Mouse (Mus musculus): Measurements from ENCODE around the gene Foxl1. TPM values are rescaled to one million over a fixed set of nuclear protein-coding genes. Genes with fewer than 3 reads are reported as not detected.

The Foxl1 gene
- polyA plus RNA-seq, 1 experiment, result not detected

GRCm38 (mm10) chr8:121175540-121176090 lies 47.9 kb downstream of the Foxl1 start:
- DNase-seq, result no peak
- no peaks in the 10 kb centered on the region; the same call in 1 of the 2 replicates for H3K27me3 ChIP-seq (ENCODE audit: control insufficient read depth, insufficient read depth, low read length)
- WGBS, result 62% methylated on average over 8 of the region's 8 CpGs

DNA sequence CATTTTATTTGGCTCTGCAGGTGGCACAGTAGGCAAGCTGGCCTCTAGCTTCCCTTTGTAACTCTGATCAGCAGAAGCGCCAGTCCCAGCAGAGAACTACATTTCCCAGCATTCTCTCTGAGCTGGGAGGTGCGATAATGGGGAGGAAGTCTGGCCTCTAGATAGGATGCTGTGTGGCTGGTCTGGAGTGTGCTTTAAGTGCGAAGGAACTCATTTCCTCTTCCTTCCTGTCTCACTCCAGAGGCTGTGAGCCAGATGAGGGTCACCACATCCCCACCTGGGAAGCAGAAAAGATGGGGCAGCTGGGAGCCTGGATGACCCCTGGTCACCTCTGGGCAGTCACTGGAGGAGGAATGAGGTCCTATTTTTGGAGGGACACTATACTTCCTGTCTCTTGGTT lies 48.6 kb downstream of the Foxl1 start:
- no peak for TF ChIP-seq POLR2A (IDR thresholded peaks at IDR 0.05; ENCODE audit: borderline replicate concordance, insufficient read depth, low read length)
- 43% methylated on average over 3 of the region's 3 CpGs for WGBS
- no peaks in the 10 kb centered on the region; the same call in 1 of the 2 replicates for H3K27me3 ChIP-seq (ENCODE audit: control insufficient read depth, insufficient read depth, low read length)
- DNase-seq, result no peak
- H3K4me1 ChIP-seq (ENCODE audit: control insufficient read depth, insufficient read depth, low read length), result no peaks in the 10 kb centered on the region
- H3K4me3 ChIP-seq (replicated peaks; ENCODE audit: insufficient read depth, low read depth, low read length), result no peak overlapping the region
- H3K27ac ChIP-seq (ENCODE audit: insufficient read depth, low read length), result no peak overlapping the region

More at GRCm38 (mm10) chr8:121175540-121176090, 47.9 kb downstream of the Foxl1 start:
- no peak overlapping the region for H3K27ac ChIP-seq (ENCODE audit: insufficient read depth, low read length)
- H3K4me1 ChIP-seq (ENCODE audit: control insufficient read depth, insufficient read depth, low read length), result no peaks in the 10 kb centered on the region
- no peak overlapping the region for H3K4me3 ChIP-seq (replicated peaks; ENCODE audit: insufficient read depth, low read depth, low read length)
- TF ChIP-seq POLR2A (IDR thresholded peaks at IDR 0.05; ENCODE audit: borderline replicate concordance, insufficient read depth, low read length), result no peak
- no peak for TF ChIP-seq CTCF (IDR thresholded peaks at IDR 0.05; ENCODE audit: borderline replicate concordance, insufficient read depth, low read depth, low read length)

Other genes with a start within 250 kb of the Foxl1 start
- 1.2 and 1.7 TPM in 2 replicates for gene Foxf1, start 43.6 kb upstream of the Foxl1 start, polyA plus RNA-seq (2012; rRNA removed)
- gene Mthfsd, start 19.5 kb upstream of the Foxl1 start, polyA plus RNA-seq (2012; rRNA removed), result 119 and 126 TPM in 2 replicates
- gene Foxc2, start 11.8 kb upstream of the Foxl1 start, polyA plus RNA-seq (2012; rRNA removed), result 0.34 and 0.95 TPM in 2 replicates

Measured in cerebellum, adult 2 months (tissue).